Mouse (Mus musculus) cerebellum, adult 9-11 months (tissue): ENCODE data around the gene Ndrg2.
A peak's percentile ranks its signal among the peaks of the same experiment; 100 is the strongest.

ENCODE experiments used
- DNase-seq: peaks from one replicate; pipeline ENCODE4 v3.0.0; 2022

Ndrg2 gene

GRCm38 (mm10) chr14:51912391-51913061 lies 1.4 kb downstream of the Ndrg2 start:
- DNase-seq = no peak

DNA sequence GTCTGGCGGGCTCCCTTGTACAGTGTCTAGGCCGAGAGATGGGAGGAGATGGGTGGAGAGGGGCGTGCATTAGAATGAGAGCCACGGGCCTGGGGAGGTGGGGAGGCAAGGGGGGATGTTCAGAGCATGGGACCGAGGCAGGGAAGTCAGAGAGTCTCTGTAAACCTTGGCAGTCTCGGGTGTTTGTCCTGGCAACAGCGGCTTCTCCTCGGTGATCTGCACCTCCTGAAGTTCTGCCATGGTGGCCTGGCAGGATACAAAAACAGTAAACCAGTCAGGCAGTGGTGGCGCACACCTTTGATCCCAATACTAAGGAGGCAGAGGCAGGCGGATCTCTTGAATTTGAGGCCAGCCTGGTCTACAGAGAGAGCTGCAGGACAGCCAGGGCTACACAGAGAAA lies 2.7 kb downstream of the Ndrg2 start:
- DNase-seq = no peak

DNA sequence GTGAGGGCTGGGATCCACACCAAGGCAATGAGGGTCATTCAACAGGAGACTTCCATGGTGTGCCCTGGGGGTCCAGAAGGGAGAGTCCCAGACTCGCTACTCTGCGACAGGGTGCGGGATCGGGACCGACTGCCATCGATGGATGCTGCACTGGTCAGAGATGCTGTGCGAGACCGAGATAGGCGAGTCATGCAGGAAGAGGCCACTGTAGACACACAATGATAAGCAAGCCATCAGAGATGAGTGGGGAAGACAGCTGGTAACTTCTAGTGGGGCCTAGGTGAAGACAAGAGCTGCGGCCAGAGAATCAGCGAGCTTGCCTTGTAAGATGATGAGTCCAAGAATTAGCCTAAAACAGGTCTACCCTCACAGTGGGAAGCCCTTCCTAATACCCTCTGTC lies 7.9 kb downstream of the Ndrg2 start:
- no peak for DNase-seq

- no peak for DNase-seq
Observed at GRCm38 (mm10) chr14:51904706-51905105, 9.3 kb downstream of the Ndrg2 start.

DNA sequence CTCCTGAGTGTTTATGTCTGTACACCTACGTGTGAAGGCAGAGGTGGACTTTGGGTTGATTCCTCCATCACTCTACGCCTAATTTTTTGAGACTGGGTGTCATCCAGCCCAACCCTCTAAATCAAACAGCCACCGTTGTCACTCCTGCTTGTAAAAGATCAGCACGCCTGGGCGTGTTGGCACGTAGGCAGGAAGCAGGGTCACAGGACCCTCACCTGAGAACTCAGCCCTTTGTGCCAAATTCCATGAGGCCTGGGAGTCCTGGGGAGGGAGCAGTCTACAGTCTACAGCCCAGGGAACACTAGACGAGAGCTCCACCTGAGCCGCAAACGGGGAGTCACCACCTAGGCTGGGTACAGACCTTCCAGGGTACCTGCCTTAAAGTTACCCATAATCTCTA lies 10.2 kb downstream of the Ndrg2 start:
- DNase-seq = no peak

GRCm38 (mm10) chr14:51902806-51903710 lies 10.9 kb downstream of the Ndrg2 start:
- peak; percentile 70 for DNase-seq

- no peak for DNase-seq
Observed at GRCm38 (mm10) chr14:51899351-51899750, 14.6 kb downstream of the Ndrg2 start.

DNA sequence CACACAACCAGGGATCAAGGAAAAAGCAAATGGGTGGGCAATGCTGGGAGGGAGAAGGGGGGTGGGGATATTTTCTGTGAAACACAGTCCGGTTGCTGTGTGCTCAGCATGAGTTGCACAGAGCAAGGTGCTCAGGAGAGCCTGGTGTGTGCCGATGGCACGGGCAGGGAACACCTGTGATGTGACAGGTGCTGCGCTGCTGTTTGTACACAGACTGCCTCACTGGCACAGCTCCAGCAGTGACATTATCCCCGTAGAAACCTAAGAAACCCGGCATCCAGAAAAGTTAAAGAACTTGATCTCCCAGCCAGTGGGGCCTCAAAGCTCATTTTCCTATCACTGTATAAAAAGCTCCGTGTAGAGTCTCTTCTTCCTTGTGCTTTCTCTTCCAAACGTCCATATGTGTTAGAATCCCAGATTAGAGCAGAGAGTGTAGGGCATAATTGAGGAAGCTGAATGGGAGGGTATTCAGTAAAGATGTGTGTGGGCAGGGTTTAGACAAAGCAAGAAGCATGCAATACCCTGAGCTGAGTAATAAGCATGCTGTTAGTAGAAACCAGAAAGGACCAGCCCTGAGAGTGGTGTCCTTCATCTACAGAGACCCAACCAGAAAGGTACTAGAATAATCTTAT lies 17.3 kb downstream of the Ndrg2 start:
- DNase-seq = no peak

- DNase-seq = peak; percentile 47
Observed at GRCm38 (mm10) chr14:51896019-51896418, 17.9 kb downstream of the Ndrg2 start.

- no peak for DNase-seq
Observed at GRCm38 (mm10) chr14:51895071-51895470, 18.9 kb downstream of the Ndrg2 start.

- DNase-seq = no peak
Observed at GRCm38 (mm10) chr14:51893809-51894208, 20.1 kb downstream of the Ndrg2 start.

DNA sequence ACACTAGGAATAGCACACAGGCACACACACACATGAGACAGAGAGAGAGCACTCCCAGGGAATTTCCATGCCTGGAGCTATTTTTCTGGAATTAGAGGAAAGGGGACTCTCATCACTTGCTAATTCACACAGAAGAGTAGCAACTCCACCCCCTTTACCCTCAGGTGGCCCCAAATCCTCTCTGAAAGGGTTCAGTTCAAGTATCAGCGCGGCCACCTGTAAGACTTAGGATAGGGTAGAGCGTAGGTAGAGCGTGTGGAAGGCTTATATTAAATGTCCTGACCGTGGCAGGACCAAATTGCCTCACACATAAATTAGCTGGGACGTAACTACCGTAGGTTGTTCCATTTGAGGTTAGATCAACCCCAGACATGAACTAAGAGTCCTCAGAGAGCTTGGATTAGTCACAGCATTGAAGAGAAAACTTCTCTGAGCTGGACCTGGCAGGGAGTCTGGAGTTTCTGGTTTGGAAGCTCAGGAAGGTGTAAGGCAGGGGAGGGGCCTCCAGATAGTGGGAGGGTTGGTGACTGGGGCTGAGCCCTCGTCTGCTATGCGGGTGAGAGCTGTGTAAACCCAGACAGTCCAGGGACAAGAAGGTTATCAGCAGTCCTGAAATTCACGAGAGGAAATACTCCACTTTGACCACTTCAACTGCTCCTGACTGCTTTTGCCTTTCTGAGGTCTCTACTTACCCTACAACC lies 20.7 kb downstream of the Ndrg2 start:
- no peak for DNase-seq

DNA sequence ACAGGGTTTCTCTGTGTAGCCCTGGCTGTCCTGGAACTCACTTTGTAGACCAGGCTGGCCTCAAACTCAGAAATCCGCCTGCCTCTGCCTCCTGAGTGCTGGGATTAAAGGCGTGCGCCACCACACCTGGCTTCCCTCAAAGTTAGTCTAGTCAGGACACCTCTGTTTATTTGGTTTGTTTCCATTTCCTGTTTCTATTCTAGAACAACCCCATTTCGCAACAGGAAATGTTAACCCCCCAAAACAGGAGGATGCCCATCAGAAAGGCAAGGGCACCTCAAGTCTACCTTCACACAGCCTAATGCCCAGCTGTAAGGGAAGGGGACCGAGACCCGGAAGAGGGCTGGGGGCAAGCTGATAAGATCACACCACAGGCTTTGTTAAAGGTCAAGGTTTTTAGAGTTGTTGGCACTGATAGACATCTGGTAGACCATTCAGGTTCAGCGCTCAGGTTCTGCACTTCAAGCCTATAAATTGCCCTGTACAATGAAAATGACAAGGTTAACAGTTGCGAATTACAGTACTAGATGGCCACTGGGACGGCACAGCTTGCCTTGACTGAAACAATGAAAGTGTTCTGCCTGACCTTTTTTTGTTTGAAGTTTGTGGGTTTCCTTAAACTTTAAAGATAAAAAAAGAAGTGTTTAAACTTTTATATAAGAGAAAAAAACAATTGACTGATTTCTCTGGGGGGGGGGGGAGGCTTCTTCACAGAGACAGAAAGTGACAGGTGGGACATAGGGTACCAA lies 21.6 kb downstream of the Ndrg2 start, which contains the start of gene Slc39a2:
Gene Slc39a2, plus strand, starts transcription at position 699 of the 749 bp plus-strand sequence.
- DNase-seq = no peak

- no peak for DNase-seq
Observed at GRCm38 (mm10) chr14:51889833-51890232, 24.1 kb downstream of the Ndrg2 start.

DNA sequence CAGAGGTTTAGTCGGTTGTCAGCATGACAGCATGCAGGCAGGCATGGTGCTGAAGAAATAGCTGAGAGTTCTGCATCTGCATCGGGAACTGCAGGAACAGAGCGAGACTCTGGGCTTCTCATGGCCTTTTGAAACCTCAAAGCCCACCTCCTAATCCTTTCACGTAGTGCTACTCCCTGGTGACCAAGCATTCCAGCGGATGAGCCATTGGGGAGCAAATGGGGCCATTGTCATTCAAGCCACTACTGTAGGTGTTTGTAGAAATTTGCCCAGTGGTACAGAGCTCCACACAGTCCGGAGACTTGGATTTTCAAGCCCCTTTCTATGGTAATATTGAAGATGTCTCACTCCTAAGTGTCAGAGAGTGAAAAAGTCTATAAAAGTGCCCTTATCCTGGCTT lies 27.9 kb downstream of the Ndrg2 start:
- no peak for DNase-seq

GRCm38 (mm10) chr14:51884598-51885331 lies 29.2 kb downstream of the Ndrg2 start, which contains the start of gene Mettl17:
Gene Mettl17, plus strand, starts transcription at chr14:51884842.
- peak; percentile 95 for DNase-seq

DNA sequence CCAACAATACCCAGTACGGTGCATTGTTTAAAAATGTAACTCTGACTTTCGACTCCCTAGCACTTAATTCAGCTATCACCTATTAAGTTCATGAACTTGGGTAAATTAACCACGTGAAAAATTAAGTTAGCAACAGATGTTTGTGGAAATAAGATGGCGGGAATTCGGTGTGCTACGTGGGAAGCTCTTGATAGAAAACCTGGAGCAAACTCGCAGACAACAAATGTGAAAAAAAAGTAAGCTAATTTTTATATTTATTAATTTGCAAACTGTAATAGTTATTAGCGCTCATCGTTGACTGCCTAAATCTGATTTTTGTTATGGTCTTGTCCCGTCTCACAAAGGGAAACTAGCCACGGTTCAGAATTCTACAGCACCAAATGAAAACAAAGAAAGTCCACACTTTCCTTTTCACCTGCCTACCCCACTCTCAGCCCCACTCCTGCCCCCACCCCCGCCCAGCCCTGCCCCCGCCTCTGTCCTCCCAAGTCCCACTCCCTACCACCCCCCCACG lies 29.9 kb downstream of the Ndrg2 start:
- no peak for DNase-seq

- peak; percentile 74 for DNase-seq
Observed at GRCm38 (mm10) chr14:51883527-51884030, 30.4 kb downstream of the Ndrg2 start.

DNA sequence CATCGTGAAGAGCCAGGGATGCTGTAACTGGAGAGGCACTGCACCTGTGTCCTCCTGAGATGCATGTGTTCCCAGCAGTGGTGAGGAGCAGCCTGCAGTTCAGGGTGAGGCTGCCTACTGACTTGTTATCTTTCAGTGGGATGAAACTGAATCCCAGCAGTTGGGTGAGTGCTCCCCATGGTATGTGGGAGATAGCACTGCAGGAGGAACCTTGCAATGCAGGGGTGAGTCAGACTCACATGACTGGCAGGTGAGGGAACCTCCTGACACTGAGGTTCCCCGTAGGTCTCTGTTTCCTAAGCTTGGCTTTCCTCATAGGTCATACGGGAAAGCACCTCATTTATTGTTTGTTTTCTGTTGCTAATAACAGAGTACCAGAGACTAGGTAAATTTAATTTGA lies 36.4 kb downstream of the Ndrg2 start:
- no peak for DNase-seq

- DNase-seq = no peak
Observed at GRCm38 (mm10) chr14:51871741-51872140, 42.2 kb downstream of the Ndrg2 start.

DNA sequence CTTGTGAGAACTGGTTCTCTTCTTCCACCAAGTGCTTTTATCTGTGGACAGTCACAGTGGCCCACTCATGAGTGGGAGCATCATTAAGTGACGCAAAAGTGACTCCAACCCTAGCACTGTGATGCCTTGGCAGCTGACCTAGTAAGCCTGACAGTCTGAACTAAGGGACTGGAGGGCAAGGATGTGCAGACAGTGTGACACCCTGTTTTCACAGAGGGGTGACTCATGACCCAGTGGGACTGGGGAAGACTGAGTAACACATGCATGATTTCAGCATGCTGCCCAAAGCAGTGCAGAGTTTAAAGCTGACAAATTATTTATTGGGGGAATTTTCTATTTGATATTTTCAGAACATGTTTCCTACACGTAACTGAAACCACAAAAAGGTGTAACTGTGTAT lies 43.2 kb downstream of the Ndrg2 start:
- DNase-seq = no peak
